Mouse (Mus musculus) liver, embryonic 16.5 days (tissue): Measurements from ENCODE around the gene Glrb. TPM values are rescaled to one million over a fixed set of nuclear protein-coding genes. Genes with fewer than 3 reads are reported as not detected.

Experiments used
- ATAC-seq: fragments of 200-750 bp; cut with Nextera tagmentation; 2 replicates; pipeline ENCODE4 v1.8.0; 2017; ENCODE audit warnings: low read depth, mild to moderate bottlenecking, moderate number of reproducible peaks, moderate library complexity
- H3K27ac ChIP-seq: fragments of 300-500 bp; sonication (generic); 2 replicates; pipeline ENCODE4 v1.5.1; 2014; ENCODE audit warnings: mild to moderate bottlenecking, low read length
- H3K27me3 ChIP-seq: fragments of 300-500 bp; sonication (generic); 2 replicates; pipeline ENCODE4 v1.6.1; 2014; ENCODE audit warnings: low read depth, low read length, mixed read lengths; ENCODE audit not compliant: control insufficient read depth, insufficient read depth
- H3K36me3 ChIP-seq: fragments of 300-500 bp; sonication (generic); 2 replicates; pipeline ENCODE4 v1.6.1; 2014; ENCODE audit warnings: mild to moderate bottlenecking; ENCODE audit not compliant: control insufficient read depth, insufficient read depth
- H3K4me1 ChIP-seq: fragments of 300-500 bp; sonication (generic); 2 replicates; pipeline ENCODE4 v1.6.1; 2014; ENCODE audit warnings: low read depth, low read length, mixed read lengths; ENCODE audit not compliant: control insufficient read depth
- H3K4me2 ChIP-seq: fragments of 300-500 bp; sonication (generic); 2 replicates; pipeline ENCODE4 v1.6.1; 2014; ENCODE audit warnings: low read depth, low read length, mixed read lengths
- H3K4me3 ChIP-seq: fragments of 300-500 bp; sonication (generic); 2 replicates; pipeline ENCODE4 v1.5.1; 2014; ENCODE audit warnings: low read depth, mild to moderate bottlenecking, low read length
- H3K9ac ChIP-seq: fragments of 300-500 bp; sonication (generic); 2 replicates; pipeline ENCODE4 v1.6.1; 2014; ENCODE audit warnings: low read depth, low read length
- H3K9me3 ChIP-seq: fragments of 300-500 bp; sonication (generic); replicated peaks from 2 replicates; pipeline ENCODE4 v1.6.1; 2016; ENCODE audit warnings: low read length; ENCODE audit not compliant: control insufficient read depth
- WGBS: fragments of 180-500 bp; shearing (Covaris S2); extraction: QIAGEN DNeasy Blood & Tissue Kit; methylation state at CpG from one replicate; pipeline ENCODE4 v1.1.7; 2014; ENCODE audit not compliant: insufficient replicate concordance; 5-methylcytosine and 5-hydroxymethylcytosine counted together
- polyA plus RNA-seq: library from polyadenylated mRNA; unstranded; fragments of >200 nt; fragmentation: Nextera tagmentation; extraction: Ambion mirVana; gene quantifications from 2 replicates; pipeline ENCODE4 v1.2.1, GENCODE M21; 2015

Glrb gene
- polyA plus RNA-seq, 1 experiment from 2014 or later = 0.08 TPM

DNA sequence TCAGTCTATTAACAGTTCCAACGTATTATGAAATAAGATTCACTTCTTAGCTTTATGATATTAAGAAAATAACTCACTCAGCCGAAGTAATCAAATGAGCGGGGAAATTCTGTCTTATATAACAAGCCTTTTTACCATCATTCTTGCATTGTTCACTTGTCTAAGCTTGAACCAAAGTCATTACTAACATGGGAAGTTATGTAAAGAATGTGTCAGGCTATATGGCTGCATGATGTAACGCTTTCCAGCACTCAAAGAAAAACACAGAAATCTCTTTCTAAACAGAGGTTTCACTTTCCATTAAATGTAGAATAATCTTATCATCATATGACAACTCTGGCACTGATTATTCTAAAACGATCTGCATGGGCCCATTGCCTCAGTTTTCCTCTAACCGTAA lies 29.9 kb downstream of the Glrb start:
- no peaks in the 10 kb centered on the region for H3K27me3 ChIP-seq

GRCm38 (mm10) chr3:80880660-80881293 lies 32.7 kb downstream of the Glrb start:
- Histone ChIP-seq H3K4me1 (no peaks in the 10 kb centered on the region), H3K4me3 (no peak overlapping the region), H3K9ac (no peak overlapping the region), H3K9me3 (no peaks in the 10 kb centered on the region), H3K27ac (no peak overlapping the region), H3K4me2 (no peak overlapping the region), H3K27me3 (no peaks in the 10 kb centered on the region), H3K36me3 (no peaks in the 10 kb centered on the region)
- no peak for ATAC-seq
- WGBS = 62% methylated on average over 6 of the region's 6 CpGs

More for the DNA sequence above, 29.9 kb downstream of the Glrb start:
- H3K9ac ChIP-seq = no peak overlapping the region
- 57% methylated on average over 6 of the region's 6 CpGs for WGBS
- no peaks in the 10 kb centered on the region for H3K9me3 ChIP-seq
- H3K36me3 ChIP-seq = no peaks in the 10 kb centered on the region
- ATAC-seq = no peak
- no peak overlapping the region for H3K4me3 ChIP-seq
- H3K27ac ChIP-seq = no peak overlapping the region
- no peaks in the 10 kb centered on the region for H3K4me1 ChIP-seq
- H3K4me2 ChIP-seq = no peak overlapping the region

DNA sequence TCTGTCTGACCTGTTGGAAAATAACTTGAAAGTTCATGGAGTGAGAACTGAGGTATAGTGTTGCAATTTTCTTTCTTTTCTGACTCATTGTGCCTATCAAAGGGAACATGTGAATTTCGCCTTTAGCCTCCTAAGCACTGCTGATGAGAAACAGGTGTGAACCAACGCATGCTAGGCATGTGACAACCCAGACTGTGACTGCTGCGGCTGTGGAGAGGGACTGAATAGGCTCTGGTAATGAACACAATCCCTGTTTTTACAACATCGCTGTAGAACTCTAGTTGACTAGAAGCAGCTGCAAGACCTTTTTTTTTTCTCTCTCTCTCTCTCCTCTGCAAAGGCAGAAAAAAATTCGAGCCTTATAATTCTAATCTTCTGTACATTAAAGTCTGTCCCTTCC lies 34.9 kb downstream of the Glrb start:
- Histone ChIP-seq H3K36me3 (no peaks in the 10 kb centered on the region), H3K4me1 (no peaks in the 10 kb centered on the region), H3K4me3 (no peak overlapping the region), H3K9me3 (no peaks in the 10 kb centered on the region), H3K27me3 (no peaks in the 10 kb centered on the region), H3K27ac (no peak overlapping the region), H3K9ac (no peak overlapping the region), H3K4me2 (no peak overlapping the region)
- 39% methylated on average over 5 of the region's 5 CpGs for WGBS
- no peak for ATAC-seq

- Histone ChIP-seq H3K36me3 (no peaks in the 10 kb centered on the region), H3K9ac (no peak overlapping the region), H3K27me3 (no peaks in the 10 kb centered on the region), H3K9me3 (no peaks in the 10 kb centered on the region), H3K27ac (no peak overlapping the region), H3K4me2 (no peak overlapping the region), H3K4me3 (no peak overlapping the region), H3K4me1 (no peaks in the 10 kb centered on the region)
- WGBS = 64% methylated on average over 7 of the region's 7 CpGs
- no peak for ATAC-seq
Measured at GRCm38 (mm10) chr3:80874690-80875353, 38.6 kb downstream of the Glrb start.

- 68% methylated on average over 5 of the region's 5 CpGs for WGBS
- no peaks in the 10 kb centered on the region for H3K4me1 ChIP-seq
Measured at GRCm38 (mm10) chr3:80874081-80874480, 39.4 kb downstream of the Glrb start.

DNA sequence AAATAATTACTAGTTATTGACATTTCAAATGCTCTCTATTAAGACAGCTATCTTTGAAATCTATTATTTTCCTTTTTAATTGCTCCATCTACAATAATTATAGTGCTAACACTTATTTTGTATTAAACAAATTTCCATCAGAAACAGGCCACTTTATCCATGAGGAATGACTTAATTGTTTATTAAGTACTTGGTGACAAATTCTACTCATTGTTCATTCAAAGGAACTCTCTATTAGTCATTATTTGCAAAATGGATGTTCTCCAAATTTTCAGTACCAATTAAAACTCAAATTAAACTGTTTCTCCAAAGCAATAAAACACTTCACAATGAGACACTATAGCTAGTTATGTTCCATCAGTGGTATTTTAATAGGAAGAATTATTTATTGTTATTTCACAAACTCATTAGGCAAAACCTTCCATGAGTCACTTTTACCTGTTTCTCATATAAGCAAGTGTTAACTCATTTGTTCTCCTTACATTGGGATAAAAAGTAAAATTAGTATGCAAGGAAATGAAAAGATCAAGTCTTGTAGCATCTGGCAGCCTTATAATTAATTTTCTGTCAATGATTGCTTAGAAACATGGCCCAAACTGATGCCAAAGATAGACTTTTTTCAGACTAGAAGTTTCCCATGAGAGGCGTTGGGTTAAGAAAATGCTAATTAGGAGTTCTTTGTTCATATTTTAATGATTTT lies 41.8 kb downstream of the Glrb start:
- no peak overlapping the region for H3K4me3 ChIP-seq
- H3K27me3 ChIP-seq = no peaks in the 10 kb centered on the region
- no peak overlapping the region for H3K4me2 ChIP-seq
- H3K27ac ChIP-seq = no peak overlapping the region
- no peaks in the 10 kb centered on the region for H3K4me1 ChIP-seq
- ATAC-seq = no peak
- no peak overlapping the region for H3K9ac ChIP-seq
- H3K9me3 ChIP-seq = no peaks in the 10 kb centered on the region
- no peaks in the 10 kb centered on the region for H3K36me3 ChIP-seq
- WGBS = 73% methylated on average over 1 of the region's 1 CpGs

More at GRCm38 (mm10) chr3:80874081-80874480, 39.4 kb downstream of the Glrb start:
- Histone ChIP-seq H3K27ac (no peak overlapping the region), H3K4me3 (no peak overlapping the region), H3K9ac (no peak overlapping the region), H3K27me3 (no peaks in the 10 kb centered on the region), H3K9me3 (no peaks in the 10 kb centered on the region), H3K36me3 (no peaks in the 10 kb centered on the region), H3K4me2 (no peak overlapping the region)
- no peak for ATAC-seq

DNA sequence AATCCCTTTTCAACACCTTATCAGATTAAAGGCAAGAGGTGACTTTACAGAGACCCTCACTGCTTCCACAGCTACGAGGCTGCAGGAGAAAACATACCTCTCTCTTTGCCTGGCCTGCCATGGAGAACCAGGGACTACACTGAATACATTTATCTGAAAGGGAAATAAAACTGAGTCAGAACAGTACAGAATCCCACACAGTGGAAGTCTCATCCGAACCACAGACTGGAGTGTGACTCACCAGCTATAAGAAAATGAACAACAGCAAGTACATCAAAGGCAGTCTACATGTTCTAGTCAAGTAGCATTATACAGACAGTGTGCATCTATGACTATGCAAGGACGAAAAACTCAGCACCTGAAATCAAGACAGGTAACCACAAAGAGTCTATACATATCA lies 46.1 kb downstream of the Glrb start:
- H3K27ac ChIP-seq = no peak overlapping the region

GRCm38 (mm10) chr3:80852912-80853507 lies 60.5 kb downstream of the Glrb start:
- Histone ChIP-seq H3K4me3 (no peak overlapping the region), H3K27me3 (no peaks in the 10 kb centered on the region), H3K36me3 (no peaks in the 10 kb centered on the region), H3K4me1 (no peaks in the 10 kb centered on the region), H3K9me3 (no peaks in the 10 kb centered on the region), H3K9ac (no peak overlapping the region), H3K4me2 (no peak overlapping the region), H3K27ac (no peak overlapping the region)
- ATAC-seq = no peak
- 48% methylated on average over 3 of the region's 3 CpGs for WGBS

More for the DNA sequence above, 46.1 kb downstream of the Glrb start:
- no peak overlapping the region for H3K9ac ChIP-seq
- H3K4me3 ChIP-seq = no peak overlapping the region
- H3K9me3 ChIP-seq = no peaks in the 10 kb centered on the region
- no peaks in the 10 kb centered on the region for H3K27me3 ChIP-seq
- H3K4me1 ChIP-seq = no peaks in the 10 kb centered on the region
- no peak for ATAC-seq
- no peaks in the 10 kb centered on the region for H3K36me3 ChIP-seq
- WGBS = 54% methylated on average over 3 of the region's 3 CpGs
- no peak overlapping the region for H3K4me2 ChIP-seq

DNA sequence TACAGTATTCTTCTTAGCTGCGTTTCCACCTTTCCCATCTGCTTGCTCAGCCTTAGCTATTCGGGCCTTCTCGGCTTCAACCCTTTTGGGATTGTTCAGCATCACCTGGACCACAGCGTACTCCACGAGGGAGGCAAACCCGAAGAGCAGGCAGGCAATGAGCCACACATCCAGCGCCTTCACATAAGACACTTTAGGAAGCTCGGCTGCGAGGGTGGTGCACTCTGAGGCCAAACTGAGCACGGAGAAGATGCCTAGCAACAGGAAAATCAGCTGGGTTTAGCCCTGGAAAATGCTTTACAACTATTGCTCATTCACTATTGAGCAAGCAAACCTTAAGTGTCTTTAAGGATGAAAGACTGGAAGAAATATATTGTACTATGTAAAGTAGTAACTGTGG lies 62.5 kb downstream of the Glrb start:
- no peak overlapping the region for H3K4me2 ChIP-seq
- WGBS = 65% methylated on average over 10 of the region's 10 CpGs
- no peak overlapping the region for H3K4me3 ChIP-seq
- no peaks in the 10 kb centered on the region for H3K9me3 ChIP-seq
- no peaks in the 10 kb centered on the region for H3K27me3 ChIP-seq
- H3K9ac ChIP-seq = no peak overlapping the region
- H3K4me1 ChIP-seq = no peaks in the 10 kb centered on the region
- no peak overlapping the region for H3K27ac ChIP-seq
- H3K36me3 ChIP-seq = no peaks in the 10 kb centered on the region
- no peak for ATAC-seq
